Mouse (Mus musculus) forebrain, embryonic 14.5 days (tissue): ENCODE measurements around the gene Dip2c. TPM values are rescaled to one million over a fixed set of nuclear protein-coding genes. Genes with fewer than 3 reads are reported as not detected.

ENCODE experiments used
- ATAC-seq: fragments of 200-750 bp; cut with Nextera tagmentation; 2 replicates; pipeline ENCODE4 v1.8.0; 2017; ENCODE audit warnings: mild to moderate bottlenecking, moderate library complexity
- DNase-seq: peaks from one replicate; pipeline ENCODE4 v3.0.0-alpha.2; 2015; ENCODE audit warnings: low spot score
- H3K27ac ChIP-seq: fragments of 300-500 bp; sonication (generic); 2 replicates; pipeline ENCODE4 v1.5.1; 2014; ENCODE audit warnings: low read depth, mild to moderate bottlenecking, control low read depth, low read length, moderate library complexity
- H3K27me3 ChIP-seq: fragments of 300-500 bp; sonication (generic); replicated peaks from 2 replicates; pipeline ENCODE4 v1.6.1; 2014; ENCODE audit warnings: low read length, control low read depth, mixed read lengths; ENCODE audit not compliant: control insufficient read depth, insufficient read depth
- H3K36me3 ChIP-seq: fragments of 300-500 bp; sonication (generic); 2 replicates; pipeline ENCODE4 v1.6.1; 2014; ENCODE audit warnings: low read length, control low read depth; ENCODE audit not compliant: control insufficient read depth, insufficient read depth
- H3K4me1 ChIP-seq: fragments of 300-500 bp; sonication (generic); 2 replicates; pipeline ENCODE4 v1.6.1; 2014; ENCODE audit warnings: antibody characterized with exemption, low read length, control low read depth; ENCODE audit not compliant: control insufficient read depth, insufficient read depth
- H3K4me2 ChIP-seq: fragments of 300-500 bp; sonication (generic); 2 replicates; pipeline ENCODE4 v1.6.1; 2014; ENCODE audit warnings: mild to moderate bottlenecking, control low read depth, low read length
- H3K4me3 ChIP-seq: fragments of 300-500 bp; sonication (generic); 2 replicates; pipeline ENCODE4 v1.5.1; 2014; ENCODE audit warnings: low read depth, low read length, control low read depth
- H3K9ac ChIP-seq: fragments of 300-500 bp; sonication (generic); 2 replicates; pipeline ENCODE4 v1.6.1; 2014; ENCODE audit warnings: mild to moderate bottlenecking, low read length, control low read depth, moderate library complexity
- H3K9me3 ChIP-seq: fragments of 300-500 bp; sonication (generic); replicated peaks from 2 replicates; pipeline ENCODE4 v1.6.1; 2016; ENCODE audit warnings: low read length, control low read depth, mixed read lengths; ENCODE audit not compliant: control insufficient read depth
- WGBS: fragments of 180-500 bp; shearing (Covaris S2); extraction: QIAGEN DNeasy Blood & Tissue Kit; methylation state at CpG from one replicate; pipeline ENCODE4 v1.1.7; 2014; 5-methylcytosine and 5-hydroxymethylcytosine counted together
- polyA plus RNA-seq: library from polyadenylated mRNA; unstranded; fragments of >200 nt; fragmentation: Nextera tagmentation; extraction: Ambion mirVana; gene quantifications from 2 replicates; pipeline ENCODE4 v1.2.1, GENCODE M21; 2014

Gene Dip2c
- polyA plus RNA-seq, 1 experiment from 2014 or later = 13.2 TPM

GRCm38 (mm10) chr13:9278636-9279035, 2.3 kb downstream of the Dip2c start:
- ATAC-seq (no peak), DNase-seq (no peak)
- peak overlapping the region; percentile 94 for H3K4me3 ChIP-seq
- H3K27ac ChIP-seq = no peak overlapping the region
- H3K27me3 ChIP-seq = no peaks in the 10 kb centered on the region
- peak overlapping the region; percentile 72 for H3K4me2 ChIP-seq
- WGBS = 88% methylated on average over 5 of the region's 5 CpGs
- peaks cover 23% of the 10 kb centered on the region for H3K4me1 ChIP-seq
- no peaks in the 10 kb centered on the region for H3K9me3 ChIP-seq
- 0 out of 2 replicates have a peak overlapping the region, but pooled peaks have one; percentile 7 for H3K9ac ChIP-seq
- no peaks in the 10 kb centered on the region for H3K36me3 ChIP-seq

GRCm38 (mm10) chr13:9283050-9283449, 6.7 kb downstream of the Dip2c start:
- peak; percentile 66 for ATAC-seq

GRCm38 (mm10) chr13:9289916-9290315, 13.6 kb downstream of the Dip2c start:
- no peak overlapping the region for H3K4me3 ChIP-seq
- WGBS = 39% methylated on average over 2 of the region's 2 CpGs
- H3K9ac ChIP-seq = no peak overlapping the region
- ATAC-seq (no peak), DNase-seq (no peak)
- H3K9me3 ChIP-seq = no peaks in the 10 kb centered on the region
- H3K4me1 ChIP-seq = no peaks in the 10 kb centered on the region
- no peak overlapping the region for H3K4me2 ChIP-seq
- H3K36me3 ChIP-seq = no peaks in the 10 kb centered on the region
- no peak overlapping the region for H3K27ac ChIP-seq
- H3K27me3 ChIP-seq = no peaks in the 10 kb centered on the region

More at GRCm38 (mm10) chr13:9283050-9283449, 6.7 kb downstream of the Dip2c start:
- no peaks in the 10 kb centered on the region for H3K27me3 ChIP-seq
- DNase-seq = peak; percentile 64
- 0 out of 2 replicates have a peak overlapping the region, but pooled peaks have one; percentile 3 for H3K4me2 ChIP-seq
- H3K9ac ChIP-seq = no peak overlapping the region
- no peaks in the 10 kb centered on the region for H3K36me3 ChIP-seq
- H3K27ac ChIP-seq = no peak overlapping the region
- 64% methylated on average over 13 of the region's 13 CpGs for WGBS
- H3K9me3 ChIP-seq = no peaks in the 10 kb centered on the region
- H3K4me3 ChIP-seq = no peak overlapping the region
- peaks cover 22% of the 10 kb centered on the region for H3K4me1 ChIP-seq

GRCm38 (mm10) chr13:9296285-9296684, 20.0 kb downstream of the Dip2c start:
- H3K4me1 ChIP-seq = 0 out of 2 replicates have a peak, but pooled peaks cover 2% of the 10 kb centered on the region
- H3K36me3 ChIP-seq = no peaks in the 10 kb centered on the region
- no peaks in the 10 kb centered on the region for H3K9me3 ChIP-seq
- no peak for DNase-seq
- H3K27ac ChIP-seq = no peak overlapping the region
- WGBS = 81% methylated on average over 6 of the region's 6 CpGs
- ATAC-seq = no peak
- no peaks in the 10 kb centered on the region for H3K27me3 ChIP-seq
- no peak overlapping the region for H3K9ac ChIP-seq
- no peak overlapping the region for H3K4me2 ChIP-seq
- no peak overlapping the region for H3K4me3 ChIP-seq

GRCm38 (mm10) chr13:9297266-9297665, 20.9 kb downstream of the Dip2c start:
- Histone ChIP-seq H3K9ac (no peak overlapping the region), H3K36me3 (no peaks in the 10 kb centered on the region), H3K9me3 (no peaks in the 10 kb centered on the region), H3K27me3 (no peaks in the 10 kb centered on the region), H3K4me1 (0 out of 2 replicates have a peak, but pooled peaks cover 2% of the 10 kb centered on the region), H3K4me3 (no peak overlapping the region), H3K4me2 (no peak overlapping the region), H3K27ac (no peak overlapping the region)
- DNase-seq (no peak), ATAC-seq (no peak)
- 82% methylated on average over 3 of the region's 3 CpGs for WGBS

GRCm38 (mm10) chr13:9297689-9298088, 21.4 kb downstream of the Dip2c start:
- no peaks in the 10 kb centered on the region for H3K36me3 ChIP-seq
- H3K4me1 ChIP-seq = 0 out of 2 replicates have a peak, but pooled peaks cover 2% of the 10 kb centered on the region
- no peaks in the 10 kb centered on the region for H3K27me3 ChIP-seq
- 63% methylated on average over 3 of the region's 3 CpGs for WGBS
- no peak overlapping the region for H3K4me2 ChIP-seq
- H3K9me3 ChIP-seq = no peaks in the 10 kb centered on the region
- H3K27ac ChIP-seq = no peak overlapping the region
- DNase-seq = no peak
- H3K4me3 ChIP-seq = no peak overlapping the region
- no peak for ATAC-seq
- no peak overlapping the region for H3K9ac ChIP-seq

- Histone ChIP-seq H3K36me3 (no peaks in the 10 kb centered on the region), H3K4me1 (0 out of 2 replicates have a peak, but pooled peaks cover 2% of the 10 kb centered on the region), H3K27ac (no peak overlapping the region), H3K27me3 (no peaks in the 10 kb centered on the region), H3K9me3 (no peaks in the 10 kb centered on the region), H3K4me3 (no peak overlapping the region), H3K4me2 (no peak overlapping the region), H3K9ac (no peak overlapping the region)
- DNase-seq (no peak), ATAC-seq (no peak)
- 82% methylated on average over 2 of the region's 2 CpGs for WGBS
These were observed 23.3 kb downstream of the Dip2c start for GRCm38 (mm10) chr13:9299657-9300056.

- WGBS = 31% methylated on average over 6 of the region's 6 CpGs
- Histone ChIP-seq H3K4me3 (no peak overlapping the region), H3K9ac (no peak overlapping the region), H3K4me1 (no peaks in the 10 kb centered on the region), H3K27ac (no peak overlapping the region), H3K9me3 (no peaks in the 10 kb centered on the region), H3K27me3 (no peaks in the 10 kb centered on the region), H3K4me2 (no peak overlapping the region), H3K36me3 (no peaks in the 10 kb centered on the region)
- DNase-seq (no peak), ATAC-seq (no peak)
These were observed 32.5 kb downstream of the Dip2c start for GRCm38 (mm10) chr13:9308863-9309262.

- no peaks in the 10 kb centered on the region for H3K9me3 ChIP-seq
- H3K36me3 ChIP-seq = no peaks in the 10 kb centered on the region
- DNase-seq (no peak), ATAC-seq (no peak)
- H3K27ac ChIP-seq = no peak overlapping the region
- no peaks in the 10 kb centered on the region for H3K27me3 ChIP-seq
- no peak overlapping the region for H3K9ac ChIP-seq
- H3K4me3 ChIP-seq = no peak overlapping the region
- WGBS = 83% methylated on average over 1 of the region's 1 CpGs
- no peak overlapping the region for H3K4me2 ChIP-seq
- peaks cover 2% of the 10 kb centered on the region for H3K4me1 ChIP-seq
These were observed 34.5 kb downstream of the Dip2c start for GRCm38 (mm10) chr13:9310806-9311205.
